Mouse (Mus musculus) embryonic facial prominence, embryonic 10.5 days (tissue): ENCODE results near the gene Lrrn1. TPM values are rescaled to one million over a fixed set of nuclear protein-coding genes. Genes with fewer than 3 reads are reported as not detected.

ENCODE experiments used
- DNase-seq: peaks from one replicate; pipeline ENCODE4 v3.0.0-alpha.2; 2017; ENCODE audit warnings: low spot score
- H3K27ac ChIP-seq: fragments of 300-500 bp; sonication (generic); replicated peaks from 2 replicates; pipeline ENCODE4 v1.5.1; 2016; ENCODE audit warnings: mild to moderate bottlenecking
- H3K27me3 ChIP-seq: fragments of 300-500 bp; sonication (generic); replicated peaks from 2 replicates; pipeline ENCODE4 v1.6.1; 2016; ENCODE audit warnings: low read depth, mild to moderate bottlenecking; ENCODE audit not compliant: poor library complexity, severe bottlenecking
- H3K36me3 ChIP-seq: fragments of 300-500 bp; sonication (generic); replicated peaks from 2 replicates; pipeline ENCODE4 v1.6.1; 2016; ENCODE audit warnings: mild to moderate bottlenecking, moderate library complexity
- H3K4me1 ChIP-seq: fragments of 300-500 bp; sonication (generic); 2 replicates; pipeline ENCODE4 v1.6.1; 2016
- H3K4me3 ChIP-seq: fragments of 300-500 bp; sonication (generic); 2 replicates; pipeline ENCODE4 v1.5.1; 2016; ENCODE audit warnings: mild to moderate bottlenecking, moderate library complexity
- H3K9me3 ChIP-seq: fragments of 300-500 bp; sonication (generic); 2 replicates; pipeline ENCODE4 v1.6.1; 2016; ENCODE audit warnings: mild to moderate bottlenecking
- WGBS: fragments of 180-500 bp; shearing (Covaris S2); methylation state at CpG from one replicate; pipeline ENCODE4 v1.1.7; 2016; 5-methylcytosine and 5-hydroxymethylcytosine counted together
- polyA plus RNA-seq: library from polyadenylated mRNA; unstranded; fragments of >200 nt; fragmentation: Nextera tagmentation; extraction: Ambion mirVana; gene quantifications from 2 replicates; pipeline ENCODE4 v1.2.1, GENCODE M21; 2016

Gene Lrrn1
- polyA plus RNA-seq, result 27.4 and 41.5 TPM in 2 replicates

DNA sequence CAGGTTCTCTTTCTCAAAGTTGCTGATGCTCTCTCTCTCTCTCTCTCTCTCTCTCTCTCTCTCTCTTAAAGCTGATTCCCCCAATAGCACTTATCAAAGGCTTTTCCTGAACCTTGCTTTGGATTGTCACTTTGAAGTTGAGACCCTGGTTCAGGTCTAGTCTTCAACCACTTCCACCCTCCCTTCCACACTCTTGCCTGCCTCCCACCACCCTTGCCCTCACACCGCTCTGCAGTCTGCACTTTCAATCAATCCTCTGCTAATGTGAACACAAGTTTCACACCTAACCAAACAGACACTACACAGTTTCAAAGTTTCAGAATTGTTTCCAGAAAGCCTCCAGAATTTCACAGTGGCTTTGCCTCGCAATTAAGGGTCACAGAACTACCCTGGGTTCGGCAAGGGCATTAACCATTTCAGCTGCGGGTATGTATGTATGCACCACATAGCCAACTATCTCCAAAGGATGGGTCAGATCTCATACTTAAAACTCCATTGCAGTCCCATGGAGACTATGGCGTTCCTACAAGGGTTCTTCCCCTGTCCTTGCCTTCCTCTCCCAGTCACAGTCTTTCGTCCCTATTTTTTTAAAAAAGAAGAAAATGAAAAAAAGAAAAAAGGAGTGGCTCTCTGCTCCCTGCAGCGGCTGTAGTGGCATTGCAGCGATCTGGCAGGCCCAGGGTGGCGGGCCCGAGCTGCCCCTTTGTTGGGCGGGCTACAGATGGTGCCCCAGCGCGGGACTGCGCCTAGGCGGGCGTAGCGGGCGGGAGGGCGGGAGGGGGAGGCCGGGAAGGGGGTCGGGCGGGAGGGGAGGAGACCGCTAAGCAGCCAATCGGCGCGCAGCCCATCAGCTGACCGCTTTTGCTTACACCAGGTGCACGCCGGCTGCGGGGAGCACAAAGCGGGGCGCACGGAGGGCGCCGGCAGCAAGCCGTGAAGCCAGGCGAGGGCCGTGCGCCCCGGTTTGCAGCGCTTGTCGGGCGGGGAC lies at the start of gene Lrrn1:
Gene Lrrn1, plus strand, starts transcription at position 892 of the 988 bp plus-strand sequence.
- WGBS, result 4% methylated on average over 43 of the region's 43 CpGs
- peaks cover 23% of the 10 kb centered on the region for H3K4me1 ChIP-seq
- no peaks in the 10 kb centered on the region for H3K9me3 ChIP-seq
- peak; percentile 86 for DNase-seq
- H3K27me3 ChIP-seq, result peaks cover 32% of the 10 kb centered on the region
- peak within 1 kb of the TSS; percentile 87 for H3K27ac ChIP-seq
- peak within 1 kb of the TSS; percentile 81 for H3K4me3 ChIP-seq
- no peaks in the 10 kb centered on the region for H3K36me3 ChIP-seq

DNA sequence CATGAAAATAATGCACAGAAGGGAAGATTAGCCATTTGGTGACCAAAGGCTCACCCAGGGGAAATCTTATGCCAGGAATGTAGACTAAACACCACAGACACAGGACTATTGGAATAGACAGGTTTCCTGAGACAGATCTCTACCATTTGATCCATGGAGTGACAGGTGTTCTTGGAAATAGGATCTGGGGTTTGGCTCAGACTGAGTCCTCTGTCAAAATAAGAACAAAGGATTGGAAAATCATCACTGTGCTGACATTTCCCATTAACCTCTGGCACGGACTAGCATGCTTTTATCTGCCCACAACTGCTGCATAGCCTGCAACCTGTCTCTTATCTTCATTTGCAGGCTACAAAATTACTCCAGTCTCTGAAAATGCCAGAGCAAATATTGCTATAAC lies 35.1 kb upstream of the Lrrn1 start:
- WGBS, result 54% methylated on average over 1 of the region's 1 CpGs
- H3K27me3 ChIP-seq, result no peaks in the 10 kb centered on the region
- H3K4me1 ChIP-seq, result no peaks in the 10 kb centered on the region
- H3K4me3 ChIP-seq, result no peak overlapping the region
- no peak overlapping the region for H3K27ac ChIP-seq
- H3K9me3 ChIP-seq, result no peaks in the 10 kb centered on the region
- DNase-seq, result no peak
- H3K36me3 ChIP-seq, result no peaks in the 10 kb centered on the region

DNA sequence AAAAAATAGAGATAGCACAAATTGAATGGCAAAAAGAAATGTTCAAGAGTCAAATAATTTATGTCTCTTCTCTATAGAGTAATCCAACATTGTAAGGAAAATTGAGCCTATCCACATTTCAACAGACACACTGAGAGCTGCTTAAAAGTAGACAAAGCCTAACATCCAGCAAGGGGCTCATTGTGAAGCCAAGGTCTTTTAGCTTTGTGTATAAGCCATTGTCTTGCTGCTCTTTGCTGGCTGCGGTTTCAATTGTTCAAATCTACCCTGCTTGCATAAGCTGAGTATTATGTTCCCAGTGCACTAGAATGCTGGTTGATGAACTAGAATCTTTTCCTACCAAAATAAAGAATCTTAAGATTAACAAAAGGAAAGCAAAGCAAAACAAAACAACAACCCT lies 33.7 kb upstream of the Lrrn1 start:
- Histone ChIP-seq H3K9me3 (no peaks in the 10 kb centered on the region), H3K27me3 (no peaks in the 10 kb centered on the region), H3K36me3 (no peaks in the 10 kb centered on the region), H3K4me1 (no peaks in the 10 kb centered on the region), H3K27ac (no peak overlapping the region), H3K4me3 (no peak overlapping the region)
- WGBS, result 58% methylated on average over 1 of the region's 1 CpGs
- no peak for DNase-seq

DNA sequence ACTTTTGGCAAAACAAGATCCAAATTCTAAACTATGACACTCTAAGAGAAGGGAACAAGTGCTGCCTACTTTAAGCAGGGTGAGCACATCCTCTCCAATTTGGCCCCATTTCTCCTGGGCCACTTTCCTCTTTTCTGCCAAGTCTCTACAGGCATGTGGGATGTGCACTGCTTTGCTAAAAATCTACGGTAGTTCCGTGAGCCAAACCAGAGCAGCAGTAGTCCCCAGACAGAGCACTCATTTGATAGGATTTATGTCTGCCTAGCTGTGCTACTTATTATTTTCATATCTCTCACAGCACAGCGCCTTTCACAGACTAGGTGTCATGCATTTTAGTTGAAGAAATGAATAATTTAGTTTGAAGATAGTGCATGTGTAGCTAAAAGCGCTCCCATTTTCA lies 15.9 kb upstream of the Lrrn1 start:
- 84% methylated on average over 4 of the region's 4 CpGs for WGBS
- H3K27me3 ChIP-seq, result no peaks in the 10 kb centered on the region

DNA sequence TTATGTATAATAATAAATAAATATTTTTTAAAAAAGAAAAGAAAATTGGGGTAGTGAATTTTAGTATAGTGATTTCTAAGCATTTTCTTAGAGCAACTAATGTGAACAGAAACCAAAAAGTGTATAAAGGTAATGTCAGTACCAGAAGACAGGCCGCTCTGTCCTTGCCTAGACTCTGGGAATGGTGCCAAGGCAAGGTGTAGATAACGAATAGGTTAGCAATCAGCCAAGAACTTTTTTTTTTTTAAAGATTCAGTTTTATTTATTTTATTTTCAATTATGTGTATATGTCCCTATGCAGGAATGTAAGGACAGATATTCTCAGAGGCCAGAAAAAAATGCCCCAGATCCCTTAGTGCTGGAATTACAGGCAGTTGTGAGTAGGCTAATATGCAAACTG lies 5.6 kb upstream of the Lrrn1 start:
- no peak for DNase-seq
- H3K36me3 ChIP-seq, result no peaks in the 10 kb centered on the region
- WGBS, result 89% methylated on average over 2 of the region's 2 CpGs
- no peak overlapping the region for H3K4me3 ChIP-seq
- no peak overlapping the region for H3K27ac ChIP-seq
- H3K4me1 ChIP-seq, result peaks cover 2% of the 10 kb centered on the region
- no peaks in the 10 kb centered on the region for H3K9me3 ChIP-seq
- peaks cover 6% of the 10 kb centered on the region; the same call in 1 of the 2 replicates for H3K27me3 ChIP-seq

More for the DNA sequence above, 15.9 kb upstream of the Lrrn1 start:
- Histone ChIP-seq H3K4me3 (no peak overlapping the region), H3K36me3 (no peaks in the 10 kb centered on the region), H3K27ac (no peak overlapping the region), H3K4me1 (no peaks in the 10 kb centered on the region), H3K9me3 (no peaks in the 10 kb centered on the region)
- DNase-seq, result no peak

DNA sequence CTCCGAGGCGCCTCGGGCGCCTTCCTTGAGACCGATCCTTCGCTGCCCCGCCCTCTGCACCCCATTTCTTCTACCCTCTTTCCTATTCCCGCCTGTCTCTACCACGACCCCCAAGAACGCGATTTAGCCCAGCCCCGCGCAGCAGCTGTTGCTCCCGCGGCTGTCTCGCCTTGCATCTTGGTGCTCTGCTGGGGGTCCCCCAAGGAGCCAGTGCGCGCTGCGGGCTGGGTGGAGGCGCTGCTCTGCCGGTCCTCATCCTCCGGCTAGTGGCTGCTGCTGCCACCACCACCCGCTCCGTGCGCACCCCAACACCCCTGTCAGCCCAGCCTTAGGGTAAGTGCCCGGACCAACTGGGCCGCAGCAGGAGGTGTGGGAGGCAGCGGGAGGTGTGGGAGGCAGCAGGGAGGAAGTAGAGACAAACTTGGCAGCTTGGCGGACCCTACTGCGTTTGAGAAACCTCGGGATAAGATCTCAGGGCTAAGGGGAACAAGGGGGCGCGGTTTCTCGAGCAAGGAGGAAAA lies 403 bp downstream of the Lrrn1 start:
- under 1% methylated on average over 34 of the region's 34 CpGs for WGBS
- Histone ChIP-seq H3K36me3 (no peaks in the 10 kb centered on the region), H3K9me3 (no peaks in the 10 kb centered on the region), H3K27me3 (peaks cover 32% of the 10 kb centered on the region), H3K4me3 (peak overlapping the region; percentile 81), H3K27ac (peak overlapping the region; percentile 87), H3K4me1 (peaks cover 23% of the 10 kb centered on the region)
- peak; percentile 67 for DNase-seq

DNA sequence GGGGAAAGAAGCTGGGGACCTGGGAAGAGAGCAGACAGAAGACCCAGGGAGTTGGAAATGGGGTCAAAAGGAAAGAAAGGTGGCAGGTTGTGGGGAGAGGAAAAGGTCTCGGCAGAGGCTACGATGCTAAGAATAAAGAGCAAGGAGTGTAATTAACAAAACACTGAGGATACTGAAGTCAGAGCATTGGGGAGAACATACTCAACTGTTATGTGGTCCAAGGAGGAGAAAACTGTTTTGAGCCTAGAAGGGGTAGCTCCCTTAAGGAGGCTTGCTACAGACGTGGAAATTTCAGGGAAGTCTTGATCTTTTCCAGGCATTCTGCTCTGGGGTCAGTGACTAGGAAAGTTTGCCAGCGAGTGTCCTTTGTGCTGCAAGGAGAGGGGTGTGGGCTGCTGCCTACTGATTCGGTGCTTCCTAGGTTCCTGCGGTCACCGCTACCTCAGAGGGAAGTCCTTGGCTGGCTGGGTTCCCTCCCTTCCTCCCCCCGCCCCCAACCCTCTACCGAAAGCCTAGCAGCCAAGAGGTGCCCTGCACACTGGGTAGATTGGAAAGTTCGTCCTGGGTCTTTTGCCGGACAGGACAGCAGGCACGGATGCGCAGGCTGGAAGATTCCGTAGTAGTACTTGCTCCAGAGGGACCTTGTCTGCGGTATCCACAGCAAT lies 1.2 kb downstream of the Lrrn1 start:
- H3K4me3 ChIP-seq, result peak overlapping the region; percentile 81

DNA sequence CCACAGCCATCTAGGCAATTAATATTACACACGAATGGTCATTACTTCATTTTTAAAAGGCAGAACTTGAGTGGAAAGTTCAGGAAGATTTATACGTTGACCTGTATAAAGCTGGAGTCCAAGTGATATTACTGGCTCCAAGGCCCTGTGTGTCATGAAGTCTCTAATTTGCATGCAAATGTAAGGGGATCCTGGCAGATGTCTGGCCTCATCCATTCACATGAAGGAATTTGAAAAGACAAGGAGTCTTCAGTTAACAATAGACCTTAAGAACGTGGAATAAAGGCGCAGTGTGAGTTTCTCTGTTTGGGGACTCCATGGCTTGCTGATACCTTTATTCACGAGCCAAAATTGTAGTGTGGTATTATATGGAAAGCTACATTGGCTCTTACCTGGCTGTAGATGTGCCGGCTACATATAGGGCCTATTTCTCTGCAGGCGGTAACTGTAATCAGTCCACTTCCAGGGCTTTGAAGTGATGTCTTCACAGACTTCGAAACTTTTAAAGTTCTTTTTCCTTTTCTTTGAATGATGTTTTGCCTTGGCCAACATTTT lies 2.0 kb downstream of the Lrrn1 start:
- peak overlapping the region; percentile 81 for H3K4me3 ChIP-seq
- peaks cover 23% of the 10 kb centered on the region for H3K4me1 ChIP-seq
- DNase-seq, result peak; percentile 8
- no peaks in the 10 kb centered on the region for H3K36me3 ChIP-seq
- no peak overlapping the region for H3K27ac ChIP-seq
- H3K9me3 ChIP-seq, result no peaks in the 10 kb centered on the region
- WGBS, result 31% methylated on average over 8 of the region's 8 CpGs
- H3K27me3 ChIP-seq, result peaks cover 32% of the 10 kb centered on the region

More for the DNA sequence above, 1.2 kb downstream of the Lrrn1 start:
- H3K9me3 ChIP-seq, result no peaks in the 10 kb centered on the region
- no peaks in the 10 kb centered on the region for H3K36me3 ChIP-seq
- WGBS, result under 1% methylated on average over 15 of the region's 15 CpGs
- H3K27me3 ChIP-seq, result peaks cover 32% of the 10 kb centered on the region
- peaks cover 23% of the 10 kb centered on the region for H3K4me1 ChIP-seq
- peak overlapping the region; percentile 87 for H3K27ac ChIP-seq
- peak; percentile 52 for DNase-seq

DNA sequence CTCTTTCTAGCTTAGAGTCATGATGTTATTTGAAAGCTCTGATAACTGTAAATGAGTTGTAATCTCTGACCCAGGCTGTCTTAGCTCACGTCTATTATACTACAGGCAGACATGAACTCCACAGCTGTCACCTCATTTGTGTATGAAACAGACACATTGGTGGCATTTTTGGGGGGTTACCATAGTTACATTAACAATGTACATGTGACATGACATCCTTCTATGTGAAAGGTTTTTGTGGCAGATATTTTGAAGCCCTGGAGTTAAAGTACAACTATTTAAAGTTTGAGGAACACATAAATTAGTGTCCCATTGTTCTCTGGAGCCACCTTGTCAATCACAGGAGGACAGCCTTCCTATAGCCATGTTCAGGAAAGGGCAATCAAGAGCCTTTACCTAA lies 5.0 kb downstream of the Lrrn1 start:
- peaks cover 23% of the 10 kb centered on the region for H3K27me3 ChIP-seq
- H3K4me3 ChIP-seq, result no peak overlapping the region
- no peaks in the 10 kb centered on the region for H3K36me3 ChIP-seq
- H3K4me1 ChIP-seq, result peaks cover 16% of the 10 kb centered on the region
- H3K9me3 ChIP-seq, result no peaks in the 10 kb centered on the region
- no peak overlapping the region for H3K27ac ChIP-seq
- no peak for DNase-seq
- WGBS, result 56% methylated on average over 1 of the region's 1 CpGs

DNA sequence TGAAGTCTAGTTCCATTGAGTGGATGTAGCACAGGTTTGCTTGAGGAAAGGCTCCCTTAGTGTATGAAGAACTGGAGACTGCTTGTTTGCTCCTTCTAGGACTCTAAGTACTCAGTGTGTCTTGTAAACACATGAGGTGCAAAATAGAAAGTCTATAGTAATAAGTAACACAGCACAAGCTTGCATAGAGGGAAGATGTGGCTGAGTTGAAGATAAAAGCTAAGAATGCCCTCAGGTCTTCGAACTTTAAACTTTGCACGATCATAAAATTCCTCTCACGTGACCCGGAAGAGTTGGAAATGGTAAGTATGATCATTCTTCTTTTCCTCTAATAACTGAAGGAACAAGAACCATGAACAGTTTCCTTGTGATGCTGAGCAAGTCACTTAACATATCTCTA lies 7.1 kb downstream of the Lrrn1 start:
- H3K27me3 ChIP-seq, result peaks cover 8% of the 10 kb centered on the region
- 0 out of 2 replicates have a peak, but pooled peaks cover 2% of the 10 kb centered on the region for H3K4me1 ChIP-seq
- no peaks in the 10 kb centered on the region for H3K9me3 ChIP-seq
- H3K27ac ChIP-seq, result no peak overlapping the region
- DNase-seq, result no peak
- 89% methylated on average over 4 of the region's 4 CpGs for WGBS
- H3K4me3 ChIP-seq, result no peak overlapping the region
- no peaks in the 10 kb centered on the region for H3K36me3 ChIP-seq

DNA sequence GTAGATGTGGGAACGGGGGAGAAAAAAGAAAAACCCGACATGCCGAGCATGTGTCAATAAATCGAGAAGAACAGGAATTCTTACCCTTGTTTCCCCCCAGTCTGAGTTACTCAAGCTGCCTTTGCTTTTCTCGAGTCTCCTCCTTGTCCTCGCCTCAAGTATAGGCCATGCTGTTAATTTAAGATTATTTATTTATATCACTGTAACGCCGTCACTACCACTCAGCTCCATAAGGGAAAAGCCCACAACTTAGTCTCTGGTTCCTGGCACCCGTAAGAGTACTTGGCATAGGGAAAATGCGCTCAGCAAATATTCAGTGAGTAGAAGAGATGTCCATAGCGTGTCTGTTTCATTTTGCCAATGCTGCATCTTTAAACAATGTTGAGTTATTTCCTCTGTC lies 11.7 kb downstream of the Lrrn1 start:
- Histone ChIP-seq H3K9me3 (no peaks in the 10 kb centered on the region), H3K4me1 (no peaks in the 10 kb centered on the region), H3K27ac (no peak overlapping the region), H3K4me3 (no peak overlapping the region), H3K36me3 (no peaks in the 10 kb centered on the region; the same call in 1 of the 2 replicates), H3K27me3 (no peaks in the 10 kb centered on the region)
- WGBS, result 90% methylated on average over 11 of the region's 11 CpGs
- DNase-seq, result no peak

DNA sequence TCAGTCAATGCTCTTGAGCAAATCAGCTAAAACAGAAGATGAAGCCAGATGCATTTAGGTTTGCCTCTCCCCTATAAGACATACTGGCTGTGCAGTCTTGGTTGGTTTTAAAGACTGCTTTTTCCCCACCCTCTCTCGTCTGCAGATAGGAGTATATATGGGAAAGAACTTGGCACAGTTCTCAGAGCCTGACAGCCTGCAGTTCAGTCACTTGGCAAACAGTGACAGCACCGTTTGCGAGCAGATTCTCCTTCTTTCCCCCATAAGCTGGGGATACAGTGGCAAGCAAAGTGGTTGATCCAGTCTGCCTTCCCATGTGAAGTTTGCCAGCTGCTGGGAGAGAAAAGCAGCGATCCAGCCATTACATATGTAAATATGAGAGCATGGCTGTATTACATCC lies 12.3 kb downstream of the Lrrn1 start:
- H3K9me3 ChIP-seq, result no peaks in the 10 kb centered on the region
- no peak overlapping the region for H3K4me3 ChIP-seq
- no peak overlapping the region for H3K27ac ChIP-seq
- H3K27me3 ChIP-seq, result no peaks in the 10 kb centered on the region
- H3K4me1 ChIP-seq, result no peaks in the 10 kb centered on the region
- no peaks in the 10 kb centered on the region; the same call in 1 of the 2 replicates for H3K36me3 ChIP-seq
- 91% methylated on average over 4 of the region's 4 CpGs for WGBS
- DNase-seq, result no peak
